In the genomic region with DNA sequence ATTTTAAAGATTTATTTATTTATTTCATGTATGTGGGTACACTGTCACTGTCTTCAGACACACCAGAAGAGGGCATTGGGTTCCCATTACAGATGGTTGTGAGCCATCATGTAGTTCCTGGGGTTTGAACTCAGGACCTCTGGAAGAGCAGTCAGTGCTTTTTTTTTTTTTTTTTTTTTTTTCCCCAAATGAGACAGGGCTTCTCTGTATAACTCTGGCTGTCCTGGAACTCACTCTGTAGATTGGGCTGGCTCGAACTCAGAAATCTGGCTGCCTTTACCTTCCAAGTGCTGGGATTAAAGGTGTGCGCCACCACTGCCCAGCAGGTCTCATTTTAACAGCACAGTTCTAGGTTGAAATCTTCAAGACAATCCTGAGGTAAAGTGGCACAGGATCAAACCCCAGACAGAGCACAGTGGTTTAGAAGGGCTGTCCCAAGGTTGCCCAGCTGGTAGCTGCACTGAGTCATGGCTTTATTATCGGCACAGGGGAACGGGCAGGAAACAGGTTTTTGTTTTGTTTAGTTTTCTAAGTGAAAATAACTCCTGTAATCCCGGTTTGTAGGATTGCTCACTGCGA, we compare ENCODE assay signal across 8 mouse cellular contexts. TPM values are rescaled to one million over a fixed set of nuclear protein-coding genes. Genes with fewer than 3 reads are reported as not detected.
DNase-seq lines count a peak whose midpoint lies in the region; ATAC-seq and TF ChIP-seq lines count a peak whose summit lies in the region.

A gene (plus strand): TSS at position 529 of the 579 bp plus-strand sequence.

- ATAC-seq in cerebellum, adult (ENCODE audit: insufficient number of reproducible peaks, low FRiP score, low TSS enrichment), result no peak
- no peak for ATAC-seq in heart, postnatal 0 days (ENCODE audit: insufficient read depth, low read depth)
- no peak for ATAC-seq in limb, embryonic 12.5 days (ENCODE audit: insufficient number of reproducible peaks, insufficient read depth, low FRiP score, low TSS enrichment, low read depth)
- no peak for ATAC-seq in stomach, embryonic 14.5 days (ENCODE audit: insufficient number of reproducible peaks, insufficient read depth, low FRiP score, low read depth)

- H3K9ac ChIP-seq in heart, postnatal 0 days (replicated peaks; ENCODE audit: low read depth, low read length), result peak within 1 kb of the TSS; percentile 97
- H3K9ac ChIP-seq in limb, embryonic 12.5 days (replicated peaks), result peak within 1 kb of the TSS; percentile 98
- H3K9ac ChIP-seq in stomach, embryonic 14.5 days (replicated peaks; ENCODE audit: low read depth, low read length), result peak within 1 kb of the TSS; percentile 96

- TF ChIP-seq POLR2A in testis, adult 2 months (IDR thresholded peaks at IDR 0.05; ENCODE audit: control insufficient read depth, low read depth, low read length), result no peak

- H3K4me3 ChIP-seq in testis, adult 2 months (ENCODE audit: control insufficient read depth, low read depth, low read length), result peak within 1 kb of the TSS; percentile 96
- H3K4me3 ChIP-seq in heart, postnatal 0 days (ENCODE audit: low read depth, low read length), result peak within 1 kb of the TSS; percentile 75
- peak within 1 kb of the TSS; percentile 95 for H3K4me3 ChIP-seq in limb, embryonic 12.5 days (replicated peaks)
- H3K4me3 ChIP-seq in stomach, embryonic 14.5 days (ENCODE audit: low read depth, low read length), result peak within 1 kb of the TSS; percentile 90

- DNase-seq in cerebellum, adult 9-11 months, result peak; percentile 77
- DNase-seq in testis, postnatal 14 days (ENCODE audit: low spot score), result no peak
- no peak for DNase-seq in heart, postnatal 0 days (ENCODE audit: low spot score)
- DNase-seq in thymus, postnatal 25 days, result no peak

- no peaks in the 10 kb centered on the region for H3K36me3 ChIP-seq in testis, adult 2 months (ENCODE audit: control insufficient read depth, insufficient read depth, low read length)
- peaks cover 14% of the 10 kb centered on the region for H3K36me3 ChIP-seq in heart, postnatal 0 days (replicated peaks; ENCODE audit: control insufficient read depth, insufficient read depth, low read length)
- peaks cover 18% of the 10 kb centered on the region for H3K36me3 ChIP-seq in limb, embryonic 12.5 days
- H3K36me3 ChIP-seq in stomach, embryonic 14.5 days (ENCODE audit: control insufficient read depth, insufficient read depth, low read length), result peaks cover 14% of the 10 kb centered on the region

- TF ChIP-seq CTCF in testis, adult 2 months (IDR thresholded peaks at IDR 0.05; ENCODE audit: control insufficient read depth, insufficient read depth, insufficient replicate concordance, low read depth, low read length), result no peak
- no peak for TF ChIP-seq CTCF in heart, postnatal 0 days (IDR thresholded peaks at IDR 0.05; ENCODE audit: low read depth)

- H3K9me3 ChIP-seq in heart, postnatal 0 days (replicated peaks; ENCODE audit: control insufficient read depth, low read length), result no peaks in the 10 kb centered on the region
- no peaks in the 10 kb centered on the region for H3K9me3 ChIP-seq in limb, embryonic 12.5 days
- H3K9me3 ChIP-seq in stomach, embryonic 14.5 days (ENCODE audit: control insufficient read depth, low read depth, low read length), result no peaks in the 10 kb centered on the region

- H3K27me3 ChIP-seq in testis, adult 2 months (ENCODE audit: control insufficient read depth, insufficient read depth, low read length), result no peaks in the 10 kb centered on the region
- no peaks in the 10 kb centered on the region for H3K27me3 ChIP-seq in heart, postnatal 0 days (ENCODE audit: control insufficient read depth, insufficient read depth, low read length)
- H3K27me3 ChIP-seq in limb, embryonic 12.5 days, result no peaks in the 10 kb centered on the region; the same call in 1 of the 2 replicates
- H3K27me3 ChIP-seq in stomach, embryonic 14.5 days (ENCODE audit: control insufficient read depth, insufficient read depth, low read length), result no peaks in the 10 kb centered on the region

- 48% methylated on average over 6 of the region's 6 CpGs for WGBS in heart, postnatal 0 days
- 63% methylated on average over 6 of the region's 6 CpGs for WGBS in limb, embryonic 12.5 days
- 53% methylated on average over 6 of the region's 6 CpGs for WGBS in stomach, embryonic 14.5 days

- peak within 1 kb of the TSS; percentile 100 for H3K27ac ChIP-seq in testis, adult 2 months (ENCODE audit: control insufficient read depth, insufficient read depth, low read depth, low read length)
- peak within 1 kb of the TSS; percentile 99 for H3K27ac ChIP-seq in heart, postnatal 0 days (ENCODE audit: low read depth)
- peak within 1 kb of the TSS; percentile 95 for H3K27ac ChIP-seq in limb, embryonic 12.5 days
- peak within 1 kb of the TSS; percentile 87 for H3K27ac ChIP-seq in stomach, embryonic 14.5 days (ENCODE audit: low read length)

- TF ChIP-seq EP300 in heart, postnatal 0 days (IDR thresholded peaks at IDR 0.05; ENCODE audit: low read depth), result no peak

- H3K4me1 ChIP-seq in testis, adult 2 months (ENCODE audit: control insufficient read depth, insufficient read depth, low read length), result peaks cover 27% of the 10 kb centered on the region
- peaks cover 21% of the 10 kb centered on the region for H3K4me1 ChIP-seq in heart, postnatal 0 days (ENCODE audit: control insufficient read depth, insufficient read depth)
- H3K4me1 ChIP-seq in limb, embryonic 12.5 days (replicated peaks), result peaks cover 48% of the 10 kb centered on the region
- peaks cover 19% of the 10 kb centered on the region for H3K4me1 ChIP-seq in stomach, embryonic 14.5 days (ENCODE audit: control insufficient read depth, insufficient read depth, low read length)

- H3K4me2 ChIP-seq in heart, postnatal 0 days (ENCODE audit: low read depth, low read length), result peak within 1 kb of the TSS; percentile 68
- peak within 1 kb of the TSS; percentile 81 for H3K4me2 ChIP-seq in limb, embryonic 12.5 days
- peak within 1 kb of the TSS; percentile 95 for H3K4me2 ChIP-seq in stomach, embryonic 14.5 days (replicated peaks; ENCODE audit: low read depth, low read length)

RNA-seq across cellular contexts. Expression of the gene that starts here (rescaled TPM):
- 15.6 and 18.6 TPM in 2 replicates for polyA plus RNA-seq in testis, adult 2 months (2012; rRNA removed)
- 23.0 and 27.9 TPM in 2 replicates for total RNA-seq in heart, postnatal 0 days (2014; rRNA removed; ENCODE audit: low replicate concordance)
- polyA plus RNA-seq in heart, postnatal 0 days (2015; fragmentation: Nextera tagmentation; extraction: Ambion mirVana), result 10.6 and 17.9 TPM in 2 replicates
- 41.7 and 42.3 TPM in 2 replicates for polyA plus RNA-seq in limb, embryonic 12.5 days (2016; fragmentation: Nextera tagmentation; extraction: Ambion mirVana)
- polyA plus RNA-seq in stomach, embryonic 14.5 days (2014; fragmentation: Nextera tagmentation; extraction: Ambion mirVana), result 33.8 and 42.4 TPM in 2 replicates
